In the genomic region with DNA sequence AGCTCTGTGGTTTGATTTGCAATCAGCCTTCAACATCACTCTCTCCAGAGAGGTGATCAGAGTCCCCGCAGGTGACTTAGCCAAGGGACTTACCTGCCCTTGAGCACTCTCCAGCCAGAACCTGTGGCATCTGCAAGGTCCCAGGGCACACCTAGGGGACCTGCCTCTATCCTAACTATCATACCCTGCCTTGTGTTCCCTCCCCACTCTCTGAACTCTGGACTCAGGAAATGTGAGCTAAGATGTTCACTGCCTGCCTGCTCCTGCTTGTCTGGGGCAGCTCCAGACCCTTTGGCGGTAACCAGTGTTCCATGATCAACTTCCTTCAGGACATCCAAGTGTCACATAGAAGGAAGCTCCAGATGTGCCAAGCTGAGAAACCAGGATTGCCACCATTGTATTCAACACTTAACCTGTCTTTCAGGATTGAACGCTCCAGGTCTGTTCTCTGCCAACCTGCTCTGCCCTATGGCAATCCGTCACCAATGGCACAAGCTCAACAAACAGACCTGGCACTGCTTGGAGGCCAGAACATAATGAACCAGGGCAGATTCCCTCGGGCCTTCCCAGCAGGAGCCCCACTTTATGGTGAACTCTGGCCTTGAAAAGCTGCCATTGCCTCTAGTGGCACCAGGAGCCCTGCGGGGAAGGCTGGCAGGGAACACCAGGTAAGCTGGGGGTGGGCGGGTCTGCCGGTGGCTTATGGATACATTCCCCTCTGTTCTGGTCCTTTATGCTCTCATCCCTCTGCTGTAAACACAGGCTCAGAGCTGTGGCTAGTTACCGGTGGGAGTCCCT, we compare ENCODE assay signal across 9 mouse cellular contexts.
DNase-seq lines count a peak whose midpoint lies in the region; ATAC-seq lines count a peak whose summit lies in the region.
"Had no signal": no experiment of that assay in that cellular context is flagged by ENCODE, and none has a peak within 500 bp of the region (broad histone marks: within the 10 kb centered on the region; RNA-seq: fewer than 3 reads in every experiment).

No protein-coding gene starts in this region.

- peaks cover 26% of the 10 kb centered on the region for H3K27me3 ChIP-seq in hindbrain, embryonic 10.5 days (ENCODE audit: insufficient read depth, poor library complexity, severe bottlenecking)
- peaks cover 6% of the 10 kb centered on the region for H3K27me3 ChIP-seq in hindbrain, embryonic 12.5 days
- H3K27me3 ChIP-seq in embryonic facial prominence, embryonic 10.5 days (replicated peaks; ENCODE audit: low read depth, poor library complexity, severe bottlenecking) = peaks cover 17% of the 10 kb centered on the region
- peaks cover 44% of the 10 kb centered on the region for H3K27me3 ChIP-seq in heart, embryonic 10.5 days (ENCODE audit: insufficient read depth, poor library complexity, severe bottlenecking)

- H3K4me2 ChIP-seq in hindbrain, embryonic 12.5 days (replicated peaks) = no peak overlapping the region

- 0 out of 2 replicates have a peak overlapping the region, but pooled peaks have one; percentile 42 for H3K27ac ChIP-seq in hindbrain, embryonic 10.5 days
- H3K27ac ChIP-seq in hindbrain, embryonic 12.5 days = no peak overlapping the region
- no peak overlapping the region; the same call in 1 of the 2 replicates for H3K27ac ChIP-seq in embryonic facial prominence, embryonic 10.5 days (replicated peaks)
- no peak overlapping the region for H3K27ac ChIP-seq in heart, embryonic 10.5 days

- H3K4me3 ChIP-seq in hindbrain, embryonic 10.5 days = no peak overlapping the region
- no peak overlapping the region for H3K4me3 ChIP-seq in hindbrain, embryonic 12.5 days
- H3K4me3 ChIP-seq in embryonic facial prominence, embryonic 10.5 days = no peak overlapping the region
- no peak overlapping the region for H3K4me3 ChIP-seq in heart, embryonic 10.5 days

- H3K4me1 ChIP-seq in hindbrain, embryonic 10.5 days (replicated peaks) = peaks cover 46% of the 10 kb centered on the region
- H3K4me1 ChIP-seq in hindbrain, embryonic 12.5 days = peaks cover 36% of the 10 kb centered on the region
- peaks cover 38% of the 10 kb centered on the region for H3K4me1 ChIP-seq in embryonic facial prominence, embryonic 10.5 days
- peaks cover 15% of the 10 kb centered on the region for H3K4me1 ChIP-seq in heart, embryonic 10.5 days

- intact Hi-C loops in heart, postnatal 36 days (cut with DNase I) = no loop called here

- no peaks in the 10 kb centered on the region for H3K9me3 ChIP-seq in hindbrain, embryonic 10.5 days
- H3K9me3 ChIP-seq in hindbrain, embryonic 12.5 days (replicated peaks) = no peaks in the 10 kb centered on the region
- no peaks in the 10 kb centered on the region for H3K9me3 ChIP-seq in embryonic facial prominence, embryonic 10.5 days
- no peaks in the 10 kb centered on the region for H3K9me3 ChIP-seq in heart, embryonic 10.5 days

- WGBS in hindbrain, embryonic 10.5 days = 70% methylated on average over 9 of the region's 9 CpGs
- 71% methylated on average over 9 of the region's 9 CpGs for WGBS in hindbrain, embryonic 12.5 days
- 74% methylated on average over 9 of the region's 9 CpGs for WGBS in embryonic facial prominence, embryonic 10.5 days
- WGBS in heart, embryonic 10.5 days = 71% methylated on average over 9 of the region's 9 CpGs

- no peak for DNase-seq in hindbrain, embryonic 10.5 days (ENCODE audit: low spot score)
- DNase-seq in urinary bladder, postnatal 14 days (ENCODE audit: low spot score) = peak; percentile 23
- DNase-seq in urinary bladder, postnatal 10 days (ENCODE audit: low spot score) = no peak
- peak; percentile 30 to 34 for DNase-seq in cerebellum, postnatal 36 days
- DNase-seq in heart, postnatal 36 days = no peak
- DNase-seq in embryonic facial prominence, embryonic 10.5 days (ENCODE audit: low spot score) = no peak
- DNase-seq in heart, embryonic 10.5 days (ENCODE audit: low spot score) = no peak
- DNase-seq: B cell, adult 2 months had no signal

- no peak overlapping the region for H3K9ac ChIP-seq in hindbrain, embryonic 12.5 days

- ATAC-seq in hindbrain, embryonic 12.5 days (ENCODE audit: low FRiP score) = no peak

- no peaks in the 10 kb centered on the region for H3K36me3 ChIP-seq in hindbrain, embryonic 10.5 days
- H3K36me3 ChIP-seq in hindbrain, embryonic 12.5 days = no peaks in the 10 kb centered on the region
- H3K36me3 ChIP-seq in embryonic facial prominence, embryonic 10.5 days (replicated peaks) = no peaks in the 10 kb centered on the region
- no peaks in the 10 kb centered on the region for H3K36me3 ChIP-seq in heart, embryonic 10.5 days

Comparison
In these comparisons a context has a peak if more than half of its experiments do, and no peak if none do; other contexts are left out.
1. DNase-seq: peak in urinary bladder, postnatal 14 days (single experiment) and cerebellum, postnatal 36 days (2 of 2); none in hindbrain, embryonic 10.5 days (single experiment), urinary bladder, postnatal 10 days (single experiment), heart, postnatal 36 days (0 of 2), embryonic facial prominence, embryonic 10.5 days (single experiment) and heart, embryonic 10.5 days (single experiment).